Mouse (Mus musculus) mouse embryonic stem cell (cell line): ENCODE results near the gene Dda1.
"Not testable (repeated sequence)": the region's sequence is repeated elsewhere in the genome, so short reads cannot be mapped to it uniquely, and the experiment has no call there.

ENCODE experiments used
- in situ Hi-C, 2 experiments: fragments of 300-500 bp; cut with MboI; formaldehyde crosslinking; loops; 1 replicate in 1 of 2; 3 replicates in 1 of 2; pipeline ENCODE4 v1.14.3; 2019 to 2020; ENCODE audit warnings: low sequenced_read_pairs in 2 of 2, low pct_unique_long_range_greater_than_20kb in 1 of 2, mixed read lengths in 1 of 2; ENCODE audit not compliant: unreplicated experiment in 1 of 2

The Dda1 gene

GRCm38 (mm10) chr8:71515043-71515442, 46.0 kb downstream of the Dda1 start:
- in situ Hi-C loops, result no loop called here

- in situ Hi-C loops, result no loop called here
Observed at GRCm38 (mm10) chr8:71516786-71517185, 47.8 kb downstream of the Dda1 start.

- in situ Hi-C loops, result not testable (repeated sequence)
Observed at GRCm38 (mm10) chr8:71519037-71519825, 50.2 kb downstream of the Dda1 start.

- in situ Hi-C loops, result loop anchor here in 1 of 2 experiments (5.0 kb wide), 1 partner anchor 79 kb away; no protein-coding TSS in a partner anchor
Observed at GRCm38 (mm10) chr8:71521634-71522033, 52.6 kb downstream of the Dda1 start.

GRCm38 (mm10) chr8:71525226-71526050, 56.4 kb downstream of the Dda1 start, which contains the start of gene Ccdc194:
Gene Ccdc194 (minus strand): TSS chr8:71525711.
- in situ Hi-C loops, result no loop called here
